Mouse (Mus musculus) heart, postnatal 25 days (tissue): ENCODE results near the gene Wdcp. TPM values are rescaled to one million over a fixed set of nuclear protein-coding genes. Genes with fewer than 3 reads are reported as not detected.
A peak's percentile ranks its signal among the peaks of the same experiment; 100 is the strongest.
"Not testable (repeated sequence)": the region's sequence is repeated elsewhere in the genome, so short reads cannot be mapped to it uniquely, and the experiment has no call there.

ENCODE experiments used
- DNase-seq: peaks from one replicate; pipeline ENCODE4 v3.0.0; 2022; ENCODE audit warnings: low spot score
- intact Hi-C: fragments of 180-260 bp; cut with DNase I; formaldehyde crosslinking; loops from one replicate; pipeline ENCODE4 v1.15.1; 2025
- total RNA-seq, 2 experiments: library from RNA; stranded (reverse); gene quantifications; 2 replicates each; pipeline ENCODE4 v1.2.3; 2021

The Wdcp gene
- total RNA-seq: 1 to 10 TPM; 8.4 to 8.5 TPM

DNA sequence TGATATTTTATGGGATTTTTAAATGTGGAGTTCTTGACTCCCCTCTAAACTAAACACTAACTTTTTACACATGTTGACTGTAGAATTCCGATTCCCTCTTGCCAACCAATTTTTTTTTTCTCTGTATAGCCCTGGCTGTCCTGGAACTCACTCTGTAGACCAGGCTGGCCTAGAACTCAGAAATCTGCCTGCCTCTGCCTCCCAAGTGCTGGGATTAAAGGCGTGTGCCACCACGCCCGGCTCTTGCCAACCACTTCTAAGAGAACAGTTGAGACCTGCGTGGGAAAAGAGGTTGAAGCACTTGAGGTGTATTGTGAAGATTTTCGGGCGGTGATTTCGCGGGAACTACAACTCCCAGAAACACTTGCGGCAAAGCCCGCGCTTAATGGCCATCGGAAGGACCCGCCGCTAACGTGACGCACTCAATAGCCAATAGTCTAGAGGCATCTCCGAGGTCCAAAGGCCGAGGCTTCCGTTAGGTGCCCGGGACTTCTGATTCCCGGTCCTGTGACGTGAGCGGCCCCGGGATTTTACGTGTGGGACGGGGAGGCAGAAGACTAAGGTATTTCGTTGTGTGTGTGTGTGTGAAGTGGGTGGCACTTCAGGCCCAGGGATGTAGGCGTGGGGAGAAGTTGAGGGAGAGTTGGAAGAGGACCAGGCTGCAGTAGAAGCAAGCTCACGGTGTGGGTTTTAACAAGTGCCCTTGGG lies at the start of gene Wdcp:
TSS of gene Wdcp (plus strand) at position 414 of the 708 bp plus-strand sequence.
- DNase-seq: peak; percentile 85
- intact Hi-C loops: loop anchor here (2.0 to 5.0 kb wide), 2 partner anchors 24 to 74 kb away; partner anchors contain the start of gene Atad2b

DNA sequence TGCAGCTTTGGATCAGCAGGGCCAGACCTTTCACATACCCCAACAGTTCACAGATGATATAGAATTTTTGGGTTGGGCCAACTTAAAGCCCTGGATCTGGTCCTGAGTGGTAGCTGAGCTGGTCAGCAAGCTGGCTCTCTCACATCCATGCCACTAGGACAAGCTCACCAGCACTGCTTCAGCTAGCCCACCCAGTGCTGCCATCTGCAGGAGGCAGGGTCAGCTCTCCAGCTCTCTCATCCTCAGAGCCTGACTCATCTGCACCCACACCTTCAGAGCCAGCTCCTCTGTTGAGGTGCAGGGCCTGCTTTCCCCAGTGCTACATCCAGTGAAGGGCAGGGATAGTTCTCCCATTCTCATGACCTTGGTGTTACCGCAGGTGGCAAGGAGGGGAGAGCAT lies 49.4 kb upstream of the Wdcp start:
- DNase-seq: no peak
- intact Hi-C loops: no loop called here

DNA sequence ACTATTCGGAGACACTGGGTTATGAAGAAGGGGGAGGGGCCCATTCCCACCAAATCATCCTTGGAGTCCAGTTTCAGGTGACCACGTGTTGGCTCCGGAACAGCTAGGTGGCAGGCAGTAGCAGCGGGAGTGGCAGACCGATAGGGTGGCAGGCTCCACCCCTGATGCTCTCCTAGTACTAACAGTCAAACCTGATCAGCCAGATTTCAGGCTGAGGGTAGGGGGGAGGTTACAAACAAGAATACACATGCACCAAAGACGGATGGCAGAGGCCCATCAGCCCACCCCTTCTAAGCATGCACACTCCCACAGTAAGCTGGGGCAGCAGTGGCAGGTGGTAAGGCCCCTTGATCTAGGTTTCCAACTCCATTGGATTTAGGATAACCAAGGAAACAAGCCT lies 45.6 kb upstream of the Wdcp start:
- DNase-seq, intact Hi-C loops: not testable (repeated sequence)

DNA sequence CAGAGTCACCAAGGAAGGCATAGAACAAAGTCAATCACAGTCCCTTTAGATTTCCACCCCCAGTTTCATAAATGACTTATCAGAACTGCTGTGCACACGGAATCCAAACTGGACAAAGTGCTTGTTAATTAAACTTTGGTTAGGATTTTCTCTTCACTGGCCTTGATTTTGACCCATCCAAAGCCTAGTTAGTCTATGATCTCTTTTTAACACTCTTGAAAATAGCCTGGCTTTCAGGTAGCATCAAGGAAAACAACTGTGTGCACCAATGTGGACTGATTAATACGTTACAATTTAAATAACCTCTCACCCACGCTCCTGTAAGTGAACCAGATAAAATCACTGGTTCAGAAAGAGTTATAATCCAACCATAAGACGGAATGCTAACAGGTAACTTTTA lies 32.1 kb upstream of the Wdcp start:
- DNase-seq: no peak
- intact Hi-C loops: no loop called here

DNA sequence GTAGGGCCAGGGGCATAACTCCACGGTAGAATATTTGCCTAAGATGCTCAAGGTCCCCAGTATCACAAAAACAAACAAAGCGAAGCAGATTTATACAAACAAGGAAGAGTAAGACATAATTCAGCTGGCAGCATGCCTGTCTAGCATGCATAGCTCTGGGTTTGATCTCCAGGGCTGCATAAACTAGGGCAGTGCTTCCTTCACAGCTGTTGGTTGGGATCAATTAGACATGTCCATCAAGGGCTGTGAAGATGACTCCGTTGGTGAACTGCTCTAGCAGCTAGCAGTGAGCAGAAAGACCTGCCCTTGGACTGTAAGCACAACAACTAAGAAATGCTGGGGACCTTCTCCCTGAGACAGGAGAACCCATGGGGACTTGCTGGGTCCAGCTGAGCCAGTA lies 31.4 kb upstream of the Wdcp start:
- intact Hi-C loops: no loop called here
- no peak for DNase-seq

DNA sequence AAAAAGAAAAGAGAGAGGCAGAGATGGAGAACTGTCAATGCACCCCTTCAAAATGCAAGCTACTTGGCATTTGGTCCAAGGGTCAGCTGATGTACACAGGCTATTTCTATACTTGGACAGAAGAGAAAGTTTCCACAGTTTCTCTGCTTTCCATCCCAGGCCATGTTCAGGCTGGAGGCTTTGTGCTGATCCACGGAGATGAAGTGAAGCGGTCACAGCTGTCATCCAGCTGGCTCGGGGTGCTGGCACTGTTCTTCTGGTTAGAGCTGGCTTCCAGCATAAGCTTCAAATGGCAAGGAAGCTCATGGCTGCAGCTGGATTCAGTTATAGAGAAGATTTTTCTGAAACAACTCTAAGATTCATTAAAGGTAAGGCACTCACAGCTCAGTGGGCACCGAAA lies 29.5 kb upstream of the Wdcp start:
- DNase-seq: no peak
- intact Hi-C loops: no loop called here

DNA sequence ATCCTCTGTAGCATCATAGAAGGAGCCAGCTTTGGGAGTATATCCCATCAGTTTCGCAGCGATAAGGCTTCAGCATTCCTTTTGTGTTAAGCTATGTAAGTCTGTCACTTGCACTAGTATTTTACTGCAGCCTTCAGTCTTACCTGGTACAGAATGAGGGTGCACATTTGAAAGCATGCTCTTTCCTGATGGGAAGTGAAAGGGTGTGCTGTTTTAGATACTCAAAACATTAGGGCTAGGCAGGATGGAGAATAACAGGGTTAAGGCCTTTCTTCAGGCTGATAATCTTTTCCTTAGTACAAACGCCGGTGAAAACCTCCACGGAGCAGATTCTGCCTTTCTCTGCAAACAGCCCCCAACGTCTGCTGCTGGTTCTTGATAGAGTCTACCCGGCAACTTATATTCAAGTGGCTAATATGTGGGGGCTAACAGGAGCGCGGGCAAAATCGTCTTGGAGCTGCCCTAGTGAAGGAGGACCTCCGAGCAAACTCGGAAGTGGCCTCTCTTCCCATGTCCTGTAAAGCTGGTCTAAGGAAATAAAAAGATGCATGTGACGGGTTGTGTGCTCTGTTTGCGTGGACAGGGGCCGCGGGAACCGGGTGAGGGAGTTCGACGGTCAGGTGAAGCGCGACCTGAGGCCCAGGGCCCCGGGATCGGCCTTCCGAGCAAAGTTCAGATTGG lies 26.3 kb upstream of the Wdcp start:
- intact Hi-C loops: loop anchor here (2.0 to 5.0 kb wide), 2 partner anchors 46 to 100 kb away; partner anchors contain the start of gene Atad2b
- no peak for DNase-seq

DNA sequence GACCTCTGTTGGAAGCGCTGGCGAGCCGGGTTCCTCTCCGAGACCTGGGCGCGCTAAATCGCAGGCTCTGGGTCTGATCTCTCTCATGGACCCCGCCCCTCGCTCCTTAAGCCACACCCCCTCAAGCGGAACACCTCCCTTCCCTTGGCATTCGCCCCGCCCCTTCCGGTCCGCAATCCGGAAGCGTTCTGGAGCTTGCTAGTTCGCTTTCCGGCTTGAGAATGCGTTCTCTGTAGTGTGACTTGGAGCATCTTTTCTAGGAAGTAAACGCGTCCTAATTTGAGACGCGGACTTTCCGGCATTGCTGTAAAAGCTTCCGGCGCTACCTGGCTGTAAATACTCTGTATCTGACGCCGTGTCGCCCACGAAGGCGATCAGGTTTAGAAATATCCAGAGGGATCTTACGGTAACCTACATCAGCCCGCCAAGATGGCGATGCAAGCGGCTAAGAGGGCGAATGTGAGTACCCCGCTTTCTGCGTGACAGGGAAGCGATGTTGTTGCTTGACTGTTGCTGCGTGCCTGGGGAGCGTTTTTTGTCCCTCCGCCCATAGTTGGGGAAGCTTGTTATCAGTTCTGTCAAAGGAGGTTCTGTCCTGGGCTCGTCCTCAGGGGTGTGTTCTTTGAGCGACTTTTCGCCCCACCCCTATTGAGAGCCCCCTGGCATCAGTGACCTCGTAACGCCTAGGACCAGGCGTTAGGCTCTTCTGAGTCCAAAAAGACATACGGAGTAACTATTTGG lies 25.6 kb upstream of the Wdcp start, which contains the start of gene Sf3b6:
TSS of gene Sf3b6 (plus strand) at position 184 of the 741 bp plus-strand sequence.
- intact Hi-C loops: loop anchor here (2.0 to 5.0 kb wide), 3 partner anchors 25 to 100 kb away; partner anchors contain the start of genes Atad2b and Wdcp

DNA sequence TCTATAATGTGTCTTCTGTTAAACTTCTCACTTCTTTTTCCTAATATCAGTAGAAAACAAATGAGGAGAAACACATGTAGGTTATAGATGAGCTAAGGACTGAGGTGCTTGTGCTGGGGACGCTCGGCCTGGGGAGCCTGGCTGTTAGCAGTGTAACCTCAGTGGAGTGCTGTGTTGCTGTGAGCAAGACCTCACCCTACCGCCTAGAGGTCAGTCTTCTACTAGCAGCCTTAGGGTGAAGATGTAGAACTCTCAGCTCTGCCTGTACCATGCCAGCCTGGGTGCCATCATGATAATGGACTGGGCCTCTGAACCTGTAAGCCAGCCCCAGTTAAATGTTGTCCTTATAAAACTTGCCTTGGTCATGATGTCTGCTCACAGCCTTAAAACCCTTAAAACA lies 15.8 kb upstream of the Wdcp start:
- intact Hi-C loops: no loop called here
- DNase-seq: no peak

More for the DNA sequence above, 25.6 kb upstream of the Wdcp start, which contains the start of gene Sf3b6:
- DNase-seq: peak; percentile 94

DNA sequence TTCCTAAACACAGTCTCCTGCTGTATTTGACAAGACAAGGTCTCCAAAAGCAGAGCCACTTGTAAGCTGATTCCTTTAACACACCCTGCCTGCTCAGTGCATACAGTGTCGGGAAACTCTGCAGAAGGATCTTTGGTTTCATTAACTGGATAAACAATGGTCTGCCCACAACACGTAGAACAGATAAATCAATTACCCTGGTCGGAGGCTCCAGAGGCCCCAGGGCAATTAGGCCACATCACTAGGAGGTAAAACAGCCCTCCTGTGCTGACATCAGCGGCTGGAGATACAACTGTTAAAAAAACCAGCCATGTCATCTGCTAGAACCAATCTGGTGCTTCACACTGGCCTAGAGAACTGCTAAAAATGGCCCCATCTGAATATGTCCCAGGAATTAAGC lies 6.1 kb upstream of the Wdcp start:
- intact Hi-C loops: no loop called here
- no peak for DNase-seq

DNA sequence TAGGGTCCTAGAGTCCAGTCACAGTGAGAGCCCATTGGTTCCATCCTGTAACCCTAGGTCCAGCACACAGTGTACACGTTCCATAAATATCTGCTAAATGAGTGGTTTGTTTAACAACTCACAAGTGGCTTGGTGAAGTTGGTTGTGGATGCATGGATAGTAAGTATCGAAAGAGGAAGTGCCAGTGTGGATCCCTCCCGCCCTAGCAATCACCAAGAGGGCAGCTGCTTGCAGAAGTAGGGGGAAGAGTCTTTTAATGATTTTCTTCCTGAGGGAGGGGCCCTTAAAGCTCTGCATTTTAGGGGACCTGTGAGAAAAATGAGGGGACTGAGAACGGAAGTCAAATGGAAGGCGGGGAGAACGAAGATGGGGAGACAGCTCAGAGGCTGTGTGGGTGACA lies 3.1 kb upstream of the Wdcp start:
- intact Hi-C loops: loop anchor here (5.0 kb wide), 1 partner anchor 77 kb away; the partner anchor contains the start of gene Atad2b
- DNase-seq: no peak

DNA sequence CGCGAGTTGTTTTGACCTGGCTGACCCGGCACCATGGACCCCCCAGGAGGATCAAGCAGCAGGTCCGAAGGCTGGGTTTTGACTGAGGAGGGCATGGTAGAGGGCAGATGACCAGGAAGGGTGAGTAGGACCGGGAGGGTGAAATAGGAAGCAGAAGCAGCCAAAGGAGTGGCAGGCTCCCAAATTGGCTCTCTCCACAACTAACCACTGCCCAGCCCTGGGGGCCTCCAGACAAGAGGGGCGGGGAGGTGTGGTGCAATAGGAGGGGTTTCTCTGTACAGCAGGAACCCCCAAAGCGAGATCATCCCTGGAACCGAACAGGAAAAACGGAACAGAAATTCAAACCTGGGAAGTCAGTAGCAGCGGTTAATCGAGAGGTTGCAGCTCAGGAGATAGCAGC lies 2.4 kb upstream of the Wdcp start:
- intact Hi-C loops: loop anchor here (5.0 kb wide), 1 partner anchor 77 kb away; the partner anchor contains the start of gene Atad2b

DNA sequence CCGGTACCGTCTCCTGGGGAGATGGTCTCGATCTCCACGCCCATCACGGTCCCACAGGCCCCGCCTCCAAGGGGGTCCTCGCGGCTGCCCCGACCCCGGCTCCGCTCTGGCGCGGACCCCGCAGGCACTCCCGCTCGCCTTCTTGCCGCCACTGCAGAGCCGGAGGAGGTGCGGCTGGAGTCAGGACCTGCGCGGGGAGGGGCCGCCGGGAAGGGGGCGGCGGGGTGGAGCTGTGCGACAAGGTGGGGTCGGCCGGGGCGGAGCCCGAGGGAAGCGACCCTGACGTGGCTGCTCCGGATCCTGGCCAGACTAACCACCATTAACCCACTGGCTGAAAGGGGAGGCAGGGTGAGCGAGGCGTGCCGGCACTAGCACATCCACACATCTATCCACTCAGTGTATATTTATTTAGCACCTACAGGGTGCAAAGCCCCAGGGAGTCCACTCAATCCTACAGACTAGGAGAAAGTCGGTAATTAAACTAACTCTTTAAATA lies 1.7 kb upstream of the Wdcp start, which contains the start of gene Fkbp1b:
TSS of gene Fkbp1b (minus strand) at position 200 of the 496 bp plus-strand sequence.
- intact Hi-C loops: loop anchor here (5.0 kb wide), 1 partner anchor 76 kb away; the partner anchor contains the start of gene Atad2b
- DNase-seq: peak; percentile 29

More for the DNA sequence above, 2.4 kb upstream of the Wdcp start:
- DNase-seq: no peak

DNA sequence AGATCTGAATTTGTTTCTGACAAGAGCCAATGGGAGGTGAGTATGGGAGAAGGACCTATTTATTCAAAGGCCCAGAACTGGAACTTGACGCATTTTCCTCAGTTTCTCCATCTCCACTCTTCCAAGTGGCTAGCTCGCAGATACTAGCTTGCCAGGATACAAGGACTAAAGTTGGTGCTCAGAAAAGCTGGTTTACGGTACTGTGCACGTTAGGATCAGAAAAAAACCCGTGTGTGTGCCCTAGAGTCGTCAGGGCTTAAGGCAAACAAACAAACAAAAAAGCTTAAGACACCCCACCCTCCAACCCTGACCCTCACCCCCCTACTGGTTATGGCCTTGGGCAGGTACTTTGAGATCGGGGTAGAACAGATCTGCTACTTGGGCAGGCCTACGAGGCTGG lies 647 bp upstream of the Wdcp start:
- no peak for DNase-seq
- intact Hi-C loops: loop anchor here (2.0 to 5.0 kb wide), 2 partner anchors 24 to 75 kb away; partner anchors contain the start of gene Atad2b

DNA sequence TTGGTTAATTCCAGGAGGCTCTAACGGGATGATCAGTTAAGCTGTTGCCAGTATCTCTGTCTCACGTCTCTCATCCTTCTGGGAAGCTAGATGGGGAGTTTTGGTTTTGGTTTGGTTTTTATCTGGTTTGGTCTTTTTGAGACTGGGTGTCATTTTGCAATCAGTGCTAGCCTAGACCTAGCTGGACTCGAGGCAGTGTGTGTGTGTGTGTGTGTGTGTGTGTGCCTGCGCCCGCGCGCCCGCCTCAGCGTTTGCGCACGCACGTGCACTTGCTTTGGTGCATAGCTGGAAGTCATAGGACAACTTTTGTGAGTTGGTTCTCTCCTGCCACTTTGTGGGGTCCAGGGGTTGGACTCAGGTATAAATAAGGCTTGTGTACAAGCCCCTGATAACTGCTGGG lies 638 bp downstream of the Wdcp start:
- intact Hi-C loops: loop anchor here (2.0 to 5.0 kb wide), 2 partner anchors 25 to 74 kb away; partner anchors contain the start of gene Atad2b
- DNase-seq: no peak

DNA sequence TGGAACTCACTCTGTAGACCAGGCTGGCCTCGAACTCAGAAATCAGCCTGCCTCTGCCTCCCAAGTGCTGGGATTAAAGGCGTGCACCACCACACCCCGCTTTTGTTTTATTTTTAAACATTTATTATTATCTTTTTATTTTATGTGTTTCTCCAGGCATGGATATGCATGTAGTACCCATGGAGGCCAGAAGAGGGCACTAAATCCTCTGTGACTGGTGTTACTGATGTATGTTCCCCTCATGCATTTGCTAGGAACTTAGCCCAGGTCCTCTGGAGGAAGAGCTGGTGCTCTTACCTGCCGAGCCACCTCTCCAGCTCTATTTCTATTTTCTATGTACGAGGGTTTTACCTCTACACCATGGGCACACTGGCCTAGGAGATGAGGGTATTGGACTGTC lies 13.1 kb downstream of the Wdcp start:
- no peak for DNase-seq
- intact Hi-C loops: loop anchor here (5.0 kb wide), 1 partner anchor 116 kb away; no protein-coding TSS in a partner anchor

DNA sequence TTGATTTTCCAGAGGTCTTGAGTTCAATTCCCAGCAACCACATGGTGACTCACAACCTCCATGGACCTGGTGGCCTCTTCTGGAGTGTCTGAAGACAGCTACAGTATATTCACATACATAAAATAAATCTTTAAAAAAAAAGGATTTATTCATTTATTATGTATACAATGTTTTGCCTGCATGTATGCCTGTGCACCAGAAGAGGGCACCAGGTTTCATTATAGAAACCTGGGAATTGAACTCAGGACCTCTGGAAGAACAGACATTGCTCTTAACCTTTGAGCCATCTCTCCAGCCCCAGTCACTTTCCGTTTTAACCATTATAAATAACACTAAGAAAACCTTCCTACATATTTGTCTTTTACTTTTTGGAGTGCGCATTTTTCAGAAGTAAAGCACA lies 13.7 kb downstream of the Wdcp start:
- intact Hi-C loops: loop anchor here (5.0 kb wide), 1 partner anchor 115 kb away; no protein-coding TSS in a partner anchor
- no peak for DNase-seq

DNA sequence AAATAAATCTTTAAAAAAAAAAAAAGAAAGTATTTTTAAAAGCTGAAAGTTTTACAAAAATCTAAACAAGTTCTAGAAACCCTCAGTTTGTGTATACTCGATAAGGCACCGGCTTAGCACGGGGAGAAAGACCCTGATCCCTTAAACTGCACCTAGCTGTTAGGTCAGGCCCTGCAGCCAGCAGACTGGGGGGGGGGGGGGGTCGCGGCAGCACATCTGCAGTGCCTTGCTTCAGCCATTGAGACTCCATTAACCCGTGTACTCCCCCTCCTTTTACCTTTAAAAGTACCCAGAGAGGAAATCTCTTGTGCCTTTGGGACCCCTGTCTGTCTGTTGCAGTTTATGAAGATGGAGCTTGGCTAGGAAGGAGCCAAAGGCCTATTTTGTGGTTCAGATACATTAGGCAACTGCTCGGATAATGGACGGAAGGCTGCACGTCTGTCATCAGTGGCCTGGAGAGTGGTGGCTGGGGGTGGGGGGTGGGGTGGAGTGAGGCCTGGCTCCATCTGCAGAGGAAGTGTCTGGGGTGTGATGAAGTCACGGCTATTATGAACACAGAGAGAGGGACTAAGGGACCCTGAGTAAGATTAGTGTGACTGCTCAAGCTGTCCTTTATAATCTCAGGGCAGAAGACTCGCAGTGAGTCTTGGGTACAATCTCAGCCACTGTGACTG lies 16.3 kb downstream of the Wdcp start:
- intact Hi-C loops: loop anchor here (5.0 kb wide), 1 partner anchor 113 kb away; no protein-coding TSS in a partner anchor
- DNase-seq: no peak

DNA sequence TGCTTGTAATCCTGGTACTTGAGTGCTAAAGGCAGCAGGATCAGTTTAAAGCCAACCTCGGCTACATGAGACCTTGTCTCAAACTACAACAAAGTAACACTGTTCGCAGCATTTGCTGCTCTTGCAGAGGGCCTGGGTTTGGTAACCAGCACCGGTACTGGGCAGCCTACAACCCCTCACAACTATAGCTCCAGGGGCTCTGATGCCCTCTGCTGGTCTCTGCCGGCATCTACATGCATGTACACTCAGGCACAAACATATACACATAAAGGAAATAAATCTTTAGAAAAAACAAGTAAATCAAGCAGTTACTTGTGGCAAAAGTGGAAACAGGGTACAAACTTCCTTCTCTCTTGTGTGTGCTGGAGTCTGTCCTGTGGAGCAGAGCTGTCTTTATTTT lies 19.6 kb downstream of the Wdcp start:
- intact Hi-C loops: loop anchor here (5.0 kb wide), 1 partner anchor 55 kb away; the partner anchor contains the start of gene Atad2b
- no peak for DNase-seq
